Mouse (Mus musculus): ENCODE results near the gene Map3k4.
A peak's percentile ranks its signal among the peaks of the same experiment; 100 is the strongest.
"Not testable (repeated sequence)": the region's sequence is repeated elsewhere in the genome, so short reads cannot be mapped to it uniquely, and the experiment has no call there.

Map3k4 gene

DNA sequence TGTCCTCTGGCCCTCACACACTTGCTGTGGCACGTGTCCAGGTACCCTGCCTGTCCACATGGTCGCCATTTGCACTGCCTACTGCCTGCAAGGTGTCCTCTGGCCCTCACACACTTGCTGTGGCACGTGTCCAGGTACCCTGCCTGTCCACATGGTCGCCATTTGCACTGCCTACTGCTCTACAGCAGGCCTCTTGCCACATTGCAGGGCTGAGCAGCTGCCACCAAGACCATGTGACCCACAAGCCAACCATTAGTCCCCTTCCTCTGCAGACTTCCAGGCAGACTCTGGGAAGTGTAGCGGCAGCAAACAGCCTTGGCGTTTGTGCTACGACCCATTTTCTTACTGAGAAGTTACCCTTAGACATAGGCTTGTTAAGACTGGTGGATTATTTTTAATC, 94.0 kb downstream of the Map3k4 start:
- not testable (repeated sequence) for DNase-seq (ENCODE audit: low spot score in 2 of 2)

DNA sequence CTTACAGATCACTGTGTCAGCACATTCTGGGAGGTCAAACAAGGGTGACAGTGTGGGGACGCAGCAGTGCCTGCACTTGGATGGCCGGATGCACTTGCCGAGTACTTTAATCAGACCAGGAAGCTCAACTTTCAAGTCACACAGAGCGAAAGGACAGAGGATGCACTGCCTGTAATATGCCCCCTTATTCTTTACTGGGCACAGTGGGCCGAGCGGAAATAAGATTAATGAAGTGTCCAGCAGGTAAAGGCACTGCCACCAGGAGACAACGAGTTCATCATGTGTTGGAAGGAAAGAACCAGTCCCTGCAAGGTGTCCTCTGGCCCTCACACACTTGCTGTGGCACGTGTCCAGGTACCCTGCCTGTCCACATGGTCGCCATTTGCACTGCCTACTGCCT, 94.5 kb downstream of the Map3k4 start:
- DNase-seq (ENCODE audit: low spot score in 2 of 2), result no peak

DNA sequence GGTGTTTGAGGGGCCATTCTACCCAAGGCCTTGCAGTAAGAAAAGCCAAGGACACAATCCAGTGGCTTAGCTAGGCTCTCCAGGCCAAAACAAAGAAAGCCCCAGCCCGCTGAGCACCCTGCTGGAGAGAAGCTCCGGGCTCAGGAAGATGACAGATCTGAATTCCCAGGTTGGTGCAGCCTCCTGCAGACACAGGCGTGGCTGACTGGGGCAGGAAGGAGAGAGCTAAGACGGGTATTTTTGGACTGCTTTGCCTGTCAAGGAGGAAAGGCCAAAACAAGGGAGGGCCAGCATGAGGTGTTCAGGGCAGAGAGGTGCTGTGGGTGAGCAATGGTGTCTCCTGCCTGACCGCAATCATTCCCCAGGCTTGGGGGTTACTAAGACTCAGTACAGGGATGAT, 94.9 kb downstream of the Map3k4 start:
- no peak for DNase-seq (ENCODE audit: low spot score in 2 of 2)

DNA sequence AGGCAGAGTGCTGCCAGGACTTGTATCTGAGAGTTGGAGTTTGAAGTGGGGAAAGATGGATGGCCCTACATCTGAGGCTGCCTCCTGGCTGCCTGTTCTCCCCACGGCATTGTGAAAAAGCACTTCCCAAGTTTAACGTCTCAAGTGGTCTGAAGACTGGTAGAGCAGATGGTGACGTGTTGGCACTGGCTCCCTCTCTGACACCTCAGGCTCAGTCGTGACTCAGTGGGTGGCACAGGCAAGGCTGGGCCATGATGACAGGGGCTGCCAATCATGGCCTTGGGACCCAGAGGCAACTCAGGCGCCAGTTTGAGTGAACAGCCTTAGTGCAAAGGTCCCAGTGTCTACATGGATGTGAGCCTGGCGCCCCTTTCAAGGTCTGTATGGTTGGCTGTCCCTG, 96.7 kb downstream of the Map3k4 start:
- DNase-seq (ENCODE audit: low spot score in 2 of 2), result peak in 1 of 2 experiments; percentile 71

DNA sequence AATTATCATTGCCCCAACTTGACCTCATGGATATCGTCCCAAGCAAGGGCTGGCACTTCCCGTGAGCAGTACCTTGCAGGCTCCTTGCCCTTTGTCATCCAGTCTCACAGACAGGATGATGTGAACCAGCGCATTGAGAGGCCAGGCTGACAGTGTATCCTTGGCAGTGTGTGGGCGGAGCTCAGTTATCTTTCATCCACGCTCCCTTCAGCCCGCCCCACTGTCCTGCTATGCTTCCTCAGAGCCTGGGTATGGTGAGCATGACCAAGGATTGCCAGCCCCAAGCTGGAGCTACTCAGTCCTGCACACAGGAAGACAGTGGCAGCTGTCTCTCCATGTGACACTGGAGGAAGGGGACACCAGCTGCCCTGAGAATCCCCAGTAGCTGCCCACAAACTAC, 102.4 kb downstream of the Map3k4 start:
- no peak for DNase-seq (ENCODE audit: low spot score in 2 of 2)

DNA sequence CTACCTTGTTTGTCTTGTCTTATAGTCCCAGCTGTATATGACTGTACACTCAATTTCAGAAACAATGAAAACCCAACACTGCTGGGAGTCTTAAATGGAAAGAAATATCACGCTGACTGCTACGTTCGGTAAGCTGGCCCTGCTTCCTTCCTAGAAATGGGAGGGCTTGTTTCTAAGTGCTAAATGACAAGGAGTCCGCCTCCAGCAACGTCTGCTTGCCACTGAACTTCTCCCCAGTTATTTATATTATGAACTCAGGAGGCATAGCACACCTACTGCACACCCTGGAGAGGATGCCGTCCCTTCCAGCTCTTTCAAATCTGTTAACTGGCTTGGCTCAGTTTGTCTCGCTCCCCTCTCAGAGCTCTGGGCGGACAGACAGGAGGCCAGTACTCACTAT, 105.2 kb downstream of the Map3k4 start:
- DNase-seq (ENCODE audit: low spot score in 2 of 2), result peak in 1 of 2 experiments; percentile 69

DNA sequence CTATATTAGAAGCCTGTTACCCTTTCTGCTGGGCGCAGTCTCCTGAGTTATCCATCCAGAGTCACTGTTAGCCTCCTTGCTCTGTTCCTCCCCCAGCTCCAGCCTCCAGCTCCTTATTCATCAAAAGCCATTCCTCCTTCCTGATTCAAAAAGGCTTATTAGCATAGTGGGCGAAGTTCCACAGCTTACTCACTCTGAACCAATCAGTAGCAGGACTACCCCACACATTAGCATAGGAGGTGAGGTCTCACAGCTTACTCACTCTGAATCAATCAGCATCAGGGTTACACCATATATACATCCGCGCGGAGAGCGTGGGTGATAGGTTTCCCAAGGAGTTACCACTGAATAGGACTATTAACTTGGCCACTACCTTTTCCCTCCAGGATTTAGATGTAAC, 106.3 kb downstream of the Map3k4 start:
- DNase-seq (ENCODE audit: low spot score in 2 of 2), result peak in 1 of 2 experiments; percentile 56

DNA sequence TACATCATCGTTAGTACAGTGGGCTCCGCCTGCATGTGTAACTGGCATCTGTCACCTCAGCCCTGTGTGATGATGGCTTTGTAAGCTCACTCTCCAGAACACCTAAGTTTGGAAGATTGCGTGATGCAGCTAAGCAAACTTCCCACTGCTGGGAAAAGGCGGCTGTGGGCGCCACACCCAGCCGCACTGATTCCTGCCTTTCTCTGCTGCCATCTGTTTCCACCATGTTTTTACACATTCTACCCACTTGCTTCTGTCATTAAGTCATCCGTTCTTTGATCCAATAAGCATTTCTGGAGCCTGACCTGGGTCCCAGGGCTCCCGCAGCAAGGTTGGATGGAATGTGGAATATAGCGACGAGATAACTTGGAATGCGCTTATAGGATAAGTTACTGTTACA, 106.7 kb downstream of the Map3k4 start:
- no peak for DNase-seq (ENCODE audit: low spot score in 2 of 2)

DNA sequence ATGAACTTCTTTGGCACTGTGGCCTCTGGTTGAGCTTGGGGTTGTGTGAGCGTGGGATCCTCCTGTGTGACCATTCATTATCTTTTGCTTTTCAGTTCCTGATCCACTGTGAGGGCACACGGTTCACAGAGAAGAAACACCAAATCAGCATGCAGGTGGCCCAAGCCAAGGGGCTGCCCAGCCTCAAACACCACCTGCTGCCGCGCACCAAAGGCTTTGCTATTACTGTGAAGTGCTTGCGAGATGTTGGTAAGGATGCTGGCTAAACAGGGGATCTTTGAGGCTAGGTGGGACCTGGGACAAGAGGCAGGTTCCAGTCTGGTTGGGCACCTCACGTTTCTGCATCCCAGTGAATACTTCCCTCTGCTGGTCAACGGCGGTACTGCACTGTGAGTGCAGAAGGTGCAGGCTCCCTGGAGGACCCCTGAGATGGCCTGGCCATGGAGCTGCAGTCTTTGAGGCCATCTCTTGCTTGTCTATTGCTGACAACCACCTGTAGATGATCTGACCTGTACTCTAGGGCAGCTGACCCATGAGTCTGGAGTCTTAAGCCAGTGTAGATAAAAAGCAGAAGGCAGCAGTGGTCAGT, 108.0 kb downstream of the Map3k4 start:
- peak in 1 of 2 experiments; percentile 86 for DNase-seq (ENCODE audit: low spot score in 2 of 2)

DNA sequence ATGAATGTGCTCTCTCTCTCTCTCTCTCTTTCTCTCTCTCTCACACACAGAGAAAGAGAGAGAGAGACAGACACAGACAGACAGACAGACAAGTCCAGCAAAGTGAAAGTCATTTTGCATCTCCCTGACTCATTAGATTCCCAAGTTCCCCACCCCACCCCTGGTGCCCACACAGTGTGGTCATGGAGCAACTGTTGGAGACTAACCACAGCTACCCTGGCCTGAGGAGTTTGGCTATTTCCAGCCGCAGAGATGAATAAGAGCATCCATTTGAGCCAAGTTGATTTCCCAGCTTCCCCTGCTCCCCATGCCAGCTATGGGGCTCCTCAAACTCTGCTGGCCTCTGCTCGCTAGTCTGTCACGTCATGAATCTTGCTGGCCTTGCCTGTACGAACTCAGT, 109.1 kb downstream of the Map3k4 start:
- DNase-seq (ENCODE audit: low spot score in 2 of 2), result no peak

DNA sequence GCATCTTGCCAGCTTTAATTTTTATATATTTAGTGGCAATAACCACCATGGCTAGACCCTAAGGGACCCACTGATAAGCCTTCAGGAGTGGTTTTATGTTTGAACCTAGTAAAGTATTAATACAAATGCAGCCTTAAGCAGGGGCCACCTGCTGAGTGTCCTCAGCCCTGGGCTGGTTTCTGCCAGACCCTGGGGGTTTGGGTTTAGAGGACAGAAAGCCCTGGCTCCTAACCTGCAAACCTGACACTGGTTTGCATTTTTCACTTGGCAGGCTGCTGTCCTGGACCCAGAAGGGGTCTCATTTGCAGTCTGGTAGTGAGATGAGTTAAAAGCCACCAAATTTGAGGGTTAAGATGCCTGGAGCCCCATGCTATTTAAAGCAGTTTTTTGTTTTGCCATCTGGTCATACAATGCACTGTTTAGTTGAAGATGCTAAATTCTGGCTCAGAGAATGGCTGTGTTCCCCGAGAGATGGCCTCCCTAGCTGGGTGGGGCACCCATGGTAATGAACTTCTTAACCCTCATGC, 111.5 kb downstream of the Map3k4 start:
- no peak for DNase-seq (ENCODE audit: low spot score in 2 of 2)

DNA sequence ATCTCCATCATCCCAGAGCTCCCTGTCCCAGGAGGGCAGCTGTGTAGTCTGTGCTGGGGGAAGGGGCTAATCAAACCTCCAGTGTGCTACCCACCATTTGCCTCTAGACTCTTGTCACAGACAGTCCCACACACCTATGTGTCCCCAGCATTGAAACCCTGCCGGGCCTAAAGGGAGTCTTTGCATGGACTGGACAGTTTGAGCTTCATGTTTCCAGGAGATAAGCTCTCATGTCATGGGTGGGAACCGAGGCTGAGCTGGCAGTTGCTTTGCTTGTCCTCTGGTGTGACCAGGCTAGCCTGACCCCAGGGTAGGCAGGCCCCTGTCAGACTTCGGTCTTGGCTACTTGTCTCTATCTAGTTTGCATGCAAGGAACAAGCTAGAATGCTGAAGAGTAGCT, 112.3 kb downstream of the Map3k4 start:
- no peak for DNase-seq (ENCODE audit: low spot score in 2 of 2)

DNA sequence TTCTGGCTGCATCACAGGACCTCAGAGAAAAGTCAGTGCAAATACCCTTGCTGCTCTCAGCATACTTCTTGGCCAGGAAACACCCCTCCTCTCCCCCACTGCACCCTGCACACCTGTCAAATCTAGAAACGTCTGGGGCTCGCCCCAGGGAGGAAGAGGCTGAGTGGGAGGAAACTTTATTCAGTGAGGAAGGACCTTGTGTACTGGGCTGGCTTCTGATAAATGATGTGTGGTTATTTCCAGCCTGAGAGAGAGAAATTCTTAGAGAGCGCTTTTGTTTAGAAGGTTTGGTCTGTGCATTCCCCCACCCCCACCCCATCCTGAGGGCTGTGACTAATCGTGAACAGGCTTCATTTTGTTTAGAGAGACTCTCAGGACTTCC, 112.9 kb downstream of the Map3k4 start:
- no peak for DNase-seq (ENCODE audit: low spot score in 2 of 2)

DNA sequence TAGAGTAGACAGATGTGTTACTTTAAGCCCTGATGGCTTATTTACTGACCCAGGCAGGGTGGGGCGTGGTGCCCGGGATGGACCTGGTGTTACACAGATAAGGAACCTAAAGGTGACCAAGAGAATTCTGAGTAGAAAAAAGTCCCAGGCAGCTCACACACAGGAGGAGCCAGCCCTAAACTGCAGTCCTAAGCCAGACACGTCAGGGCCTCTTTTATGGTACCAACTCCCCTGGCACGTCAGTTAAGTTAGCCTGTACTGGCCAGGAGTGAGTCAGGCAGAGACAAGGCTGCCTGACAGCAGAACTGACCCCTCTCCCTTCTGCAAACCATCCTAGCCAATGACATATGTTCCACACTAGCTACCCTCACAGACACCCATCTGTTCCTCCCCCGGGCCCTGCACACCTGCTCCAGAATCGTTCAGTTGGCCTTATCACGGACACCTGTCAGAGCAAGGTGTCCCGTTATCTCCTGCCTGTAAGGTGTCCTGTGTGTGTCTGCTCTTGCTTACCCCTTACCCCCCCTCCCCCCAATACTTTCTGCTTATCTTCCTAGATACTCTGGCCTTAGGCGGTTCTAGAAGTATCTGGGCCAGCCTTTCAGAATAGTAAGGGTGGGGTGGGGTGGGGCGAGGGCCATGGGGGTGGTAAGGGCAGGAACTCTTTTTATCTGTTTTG, 113.4 kb downstream of the Map3k4 start:
- DNase-seq (ENCODE audit: low spot score in 2 of 2), result no peak

DNA sequence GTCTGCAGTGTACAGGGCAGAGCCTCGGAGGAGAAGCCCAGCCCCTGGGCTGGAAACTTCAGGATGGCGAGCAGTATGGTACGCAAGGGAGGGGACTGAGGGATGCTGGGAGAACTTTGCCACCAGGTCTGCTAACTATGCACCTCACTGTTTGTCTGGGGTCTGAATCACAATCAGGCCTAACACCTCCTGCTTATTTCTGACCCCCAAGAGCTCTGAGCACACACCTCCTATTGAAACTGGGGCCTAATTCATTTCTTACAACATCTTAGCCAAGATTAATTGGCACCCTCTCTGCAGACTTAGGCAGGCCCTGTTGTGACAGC, 113.9 kb downstream of the Map3k4 start:
- DNase-seq (ENCODE audit: low spot score in 2 of 2), result no peak

DNA sequence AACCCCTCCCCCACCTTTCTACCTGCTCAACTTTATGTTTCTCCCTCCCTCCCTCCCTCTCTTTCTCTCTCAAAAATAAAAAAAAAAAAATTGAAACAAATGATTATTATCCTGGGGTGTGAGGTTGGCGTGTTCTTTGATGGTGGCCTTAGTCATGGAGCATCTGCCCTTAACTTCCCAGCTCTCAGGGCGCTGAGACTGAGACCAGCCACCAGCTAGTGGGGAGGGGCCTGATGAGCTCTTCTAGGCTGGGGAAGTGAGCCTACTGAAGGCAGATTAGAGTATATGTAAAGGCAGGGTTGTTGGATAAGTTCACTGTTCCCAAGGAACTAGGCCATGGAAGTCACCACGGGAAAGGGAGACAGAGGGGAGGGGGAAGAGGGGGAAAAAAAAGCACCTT, 114.3 kb downstream of the Map3k4 start:
- DNase-seq (ENCODE audit: low spot score in 2 of 2), result no peak

DNA sequence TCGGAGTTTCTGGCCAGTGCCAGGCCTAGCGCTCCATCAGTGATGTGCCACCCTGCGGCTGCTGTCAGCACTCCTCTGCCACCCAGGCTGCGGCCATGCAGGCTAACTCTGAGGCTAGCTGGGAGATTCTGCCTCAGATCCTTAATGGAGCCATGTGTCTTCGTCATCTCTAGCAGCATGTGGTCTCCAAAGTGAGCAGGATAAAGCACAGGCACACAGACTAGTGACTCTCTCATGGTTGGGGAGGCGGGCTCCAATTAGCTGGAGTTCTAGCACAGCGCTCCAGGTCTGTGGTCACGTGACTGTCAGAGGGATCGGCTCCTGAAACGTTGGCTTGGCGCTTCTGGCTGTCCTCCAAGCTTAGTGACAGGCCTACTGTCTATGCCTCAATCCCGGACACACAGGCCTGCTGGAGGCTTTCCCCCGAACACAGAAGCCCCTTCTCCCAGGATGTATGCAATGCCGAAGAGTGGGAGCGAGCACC, 115.1 kb downstream of the Map3k4 start:
- peak in 1 of 2 experiments; percentile 49 for DNase-seq (ENCODE audit: low spot score in 2 of 2)

DNA sequence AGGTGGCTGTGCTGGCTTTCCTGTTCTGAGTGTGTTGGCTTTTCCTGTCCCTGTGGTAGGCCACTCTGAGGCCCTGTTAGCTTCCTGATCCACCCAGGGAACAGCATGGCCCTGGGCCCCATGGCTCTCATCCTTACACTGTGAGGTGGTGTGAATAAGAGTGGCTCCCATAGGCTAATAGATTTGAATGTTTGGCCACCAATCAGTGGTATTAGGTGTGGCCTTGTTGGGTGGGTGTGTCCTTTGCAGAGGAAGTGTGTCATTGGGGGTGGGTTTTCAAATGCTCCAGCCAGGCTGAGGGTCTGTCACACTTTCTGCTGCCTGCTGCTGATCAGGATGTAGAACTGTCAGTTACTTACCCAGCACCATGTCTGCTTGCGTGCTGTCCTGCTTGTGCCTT, 117.5 kb downstream of the Map3k4 start:
- DNase-seq (ENCODE audit: low spot score in 2 of 2), result no peak

DNA sequence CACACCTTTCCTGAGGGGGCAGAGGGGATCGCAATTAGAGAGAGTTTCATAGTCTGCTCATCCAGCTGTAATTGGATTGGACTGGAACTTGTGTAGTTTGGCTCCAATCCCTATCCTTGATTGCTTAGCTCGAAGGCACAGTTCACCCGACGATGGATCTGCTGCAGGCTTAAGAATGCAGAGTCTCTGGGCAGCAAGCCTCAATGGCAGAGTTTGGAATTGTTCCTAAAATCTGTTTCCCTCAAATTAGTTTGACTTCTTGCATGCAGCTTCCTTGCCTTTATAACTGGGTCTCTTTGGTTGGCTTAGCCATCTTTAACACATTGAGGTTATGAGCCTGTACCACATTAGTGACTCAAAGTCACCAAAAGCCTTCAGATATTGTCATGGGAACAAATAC, 118.7 kb downstream of the Map3k4 start:
- no peak for DNase-seq (ENCODE audit: low spot score in 2 of 2)

DNA sequence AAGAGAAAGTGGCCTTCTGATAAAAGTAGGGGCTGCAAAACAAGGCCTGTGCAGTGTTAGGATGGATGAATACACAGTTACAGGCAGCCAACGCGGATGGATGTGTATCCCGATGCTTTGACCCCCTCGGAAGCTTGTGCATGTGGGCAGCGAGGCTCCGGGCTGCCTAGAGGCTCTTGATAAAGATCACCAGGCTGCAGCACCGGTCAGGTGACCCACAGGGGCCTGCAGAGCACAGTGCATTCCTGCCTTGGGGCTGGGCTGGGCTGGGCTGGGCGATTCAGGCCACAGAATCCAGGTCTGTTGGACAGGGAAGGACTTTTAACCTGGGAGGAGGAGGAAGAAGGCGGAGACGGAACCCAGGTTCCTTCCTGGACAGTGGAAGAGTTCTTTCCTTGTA, 123.0 kb downstream of the Map3k4 start:
- no peak for DNase-seq (ENCODE audit: low spot score in 2 of 2)

DNA sequence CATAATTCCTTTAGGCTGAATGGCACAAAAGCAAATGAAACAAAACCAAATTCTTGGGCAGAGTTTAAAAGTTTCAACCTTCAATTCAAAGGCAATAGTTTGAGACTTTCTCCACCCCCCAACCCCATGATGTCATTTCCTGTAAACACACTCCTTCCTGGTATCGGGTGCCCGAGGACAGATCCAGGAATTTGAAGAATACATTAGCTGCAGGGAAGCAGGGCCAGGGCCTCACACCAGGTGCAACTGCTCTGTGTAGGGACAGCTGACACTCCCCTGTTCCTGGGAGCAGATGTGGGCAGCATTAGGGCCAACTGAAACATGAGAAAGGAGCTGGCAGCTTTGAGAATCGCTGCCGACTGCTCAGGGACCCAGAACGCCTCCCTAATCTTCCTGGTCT, 123.5 kb downstream of the Map3k4 start:
- DNase-seq (ENCODE audit: low spot score in 2 of 2), result no peak

DNA sequence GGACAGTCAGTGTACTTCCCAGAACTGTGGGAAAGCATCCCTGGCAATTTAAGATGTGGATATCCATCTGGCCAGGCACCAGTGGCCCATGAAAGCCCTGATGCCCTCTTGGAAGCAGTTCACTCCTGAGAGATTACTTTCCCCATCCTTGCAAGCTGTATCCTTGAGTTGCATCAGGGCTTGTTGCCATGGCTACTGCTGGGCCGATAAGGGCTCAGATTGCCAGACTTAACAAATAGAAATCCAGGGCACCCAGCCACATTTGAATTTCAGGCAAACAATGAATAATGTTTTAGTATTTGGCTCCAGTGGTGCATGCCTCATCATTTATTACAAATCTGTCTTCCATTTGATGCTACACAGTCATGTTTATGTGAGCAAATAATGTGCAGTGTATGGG, 130.8 kb downstream of the Map3k4 start:
- DNase-seq (ENCODE audit: low spot score in 2 of 2), result peak in 1 of 2 experiments; percentile 42

DNA sequence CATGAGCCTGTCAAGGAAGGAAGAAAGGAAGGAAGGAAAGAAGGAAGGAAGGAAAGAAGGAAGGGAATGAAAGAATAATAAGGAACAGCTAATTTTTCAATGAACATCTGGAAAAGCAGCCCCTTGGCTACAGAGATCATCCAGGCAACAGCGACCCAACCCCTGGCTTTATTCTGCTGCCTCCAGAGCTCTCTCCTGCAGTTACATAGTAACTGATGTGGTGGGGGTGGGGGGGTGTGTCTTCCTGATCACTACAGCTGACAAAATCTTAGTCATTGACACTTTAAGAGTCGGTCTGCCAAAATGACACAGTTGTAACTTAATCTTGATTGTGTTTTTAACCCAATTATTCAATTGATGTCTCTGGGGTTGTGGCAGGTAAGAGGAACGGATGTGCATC, 132.3 kb downstream of the Map3k4 start:
- DNase-seq (ENCODE audit: low spot score in 2 of 2), result no peak

DNA sequence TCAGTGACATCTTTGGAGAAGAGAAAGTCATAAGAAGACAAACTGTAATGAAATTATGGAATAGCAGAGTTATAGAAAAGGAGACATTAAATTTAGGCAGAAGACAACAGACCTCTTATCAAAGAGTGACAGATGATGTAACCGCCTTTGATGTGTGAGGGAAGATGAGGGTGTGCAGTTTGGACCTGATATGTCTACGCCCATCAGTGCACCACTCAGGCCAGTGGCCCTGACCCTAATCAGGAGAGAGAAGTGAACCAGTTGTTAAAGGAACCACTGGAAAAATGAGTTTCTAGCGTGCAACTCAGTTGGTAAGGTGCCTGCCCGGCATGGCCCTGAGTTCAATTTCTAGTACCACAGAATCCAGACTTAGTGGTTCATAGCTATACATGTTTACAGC, 132.7 kb downstream of the Map3k4 start:
- no peak for DNase-seq (ENCODE audit: low spot score in 2 of 2)
